Mouse (Mus musculus) ES-E14 (cell line): Measurements from ENCODE around the gene Mms22l.
"Not testable (repeated sequence)": the region's sequence is repeated elsewhere in the genome, so short reads cannot be mapped to it uniquely, and the experiment has no call there.

Experiments used
- HCFC1 ChIP-seq: IDR thresholded peaks from 2 replicates; pipeline ENCODE4 v1.6.1; 2012; ENCODE audit warnings: low read length, inconsistent platforms, borderline replicate concordance; ENCODE audit not compliant: insufficient read depth
- ZC3H11A ChIP-seq: IDR thresholded peaks from 2 replicates; pipeline ENCODE4 v1.6.1; 2012; ENCODE audit warnings: low read depth, mild to moderate bottlenecking, inconsistent platforms, low read length, borderline replicate concordance
- ZNF384 ChIP-seq: IDR thresholded peaks from 2 replicates; pipeline ENCODE4 v1.6.1; 2012; ENCODE audit warnings: low read depth, low read length, inconsistent platforms

- TF ChIP-seq ZNF384, ZC3H11A, HCFC1: not testable (repeated sequence)
Observed at GRCm38 (mm10) chr4:24644735-24645134, 148.5 kb downstream of the Mms22l start.
